In the genomic region with DNA sequence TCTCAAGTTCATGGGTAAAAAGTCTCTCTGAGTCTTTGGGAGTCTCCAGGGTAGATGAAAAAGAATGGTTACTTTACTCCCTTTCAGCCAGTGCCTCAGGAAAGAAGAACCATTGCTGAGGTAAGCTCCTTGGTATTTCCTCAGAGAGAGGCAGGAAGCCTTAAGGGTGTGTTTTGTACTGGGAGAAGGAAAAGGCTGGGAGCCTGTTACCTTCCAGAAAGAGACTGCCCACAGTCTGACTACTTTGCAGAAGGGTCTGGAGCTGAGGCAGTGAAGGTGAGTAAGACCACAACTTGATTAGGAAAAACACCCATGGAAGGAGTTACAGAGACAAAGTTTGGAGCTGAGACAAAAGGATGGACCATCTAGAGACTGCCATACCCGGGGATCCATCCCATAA, we compare ENCODE assay signal across 1 mouse cellular context.
TF ChIP-seq lines count a peak whose summit lies in the region.

No protein-coding gene starts in this region.

TF ChIP-seq in CH12.LX, 34 proteins besides CTCF, POLR2A, EP300 and RAD21:
- no peak for TF ChIP-seq SIN3A (IDR thresholded peaks at IDR 0.05; ENCODE audit: low read length)
- no peak for TF ChIP-seq IRF4 (IDR thresholded peaks at IDR 0.05; ENCODE audit: low read depth, low read length)
- no peak for TF ChIP-seq JUN (IDR thresholded peaks at IDR 0.05; ENCODE audit: insufficient read depth, low read depth, low read length)
TF ChIP-seq in CH12.LX: peak in this region for 0.
